Mouse (Mus musculus) limb, embryonic 12.5 days (tissue): Measurements from ENCODE around the gene Psap. TPM values are rescaled to one million over a fixed set of nuclear protein-coding genes. Genes with fewer than 3 reads are reported as not detected.

Experiments used
- ATAC-seq: fragments of 200-750 bp; cut with Nextera tagmentation; 2 replicates; pipeline ENCODE4 v1.8.0; 2017; ENCODE audit warnings: low read depth, moderate TSS enrichment; ENCODE audit not compliant: insufficient number of reproducible peaks, insufficient read depth, low FRiP score, low TSS enrichment
- H3K27ac ChIP-seq: fragments of 300-500 bp; sonication (generic); 2 replicates; pipeline ENCODE4 v1.5.1; 2016; ENCODE audit warnings: mild to moderate bottlenecking, moderate library complexity
- H3K27me3 ChIP-seq: fragments of 300-500 bp; sonication (generic); 2 replicates; pipeline ENCODE4 v1.6.1; 2016; ENCODE audit warnings: mild to moderate bottlenecking, moderate library complexity
- H3K36me3 ChIP-seq: fragments of 300-500 bp; sonication (generic); 2 replicates; pipeline ENCODE4 v1.6.1; 2016; ENCODE audit warnings: mild to moderate bottlenecking, moderate library complexity
- H3K4me1 ChIP-seq: fragments of 300-500 bp; sonication (generic); replicated peaks from 2 replicates; pipeline ENCODE4 v1.6.1; 2016
- H3K4me2 ChIP-seq: fragments of 300-500 bp; sonication (generic); 2 replicates; pipeline ENCODE4 v1.6.1; 2016; ENCODE audit warnings: mild to moderate bottlenecking, moderate library complexity
- H3K4me3 ChIP-seq: fragments of 300-500 bp; sonication (generic); replicated peaks from 2 replicates; pipeline ENCODE4 v1.5.1; 2016; ENCODE audit warnings: mild to moderate bottlenecking
- H3K9ac ChIP-seq: fragments of 300-500 bp; sonication (generic); replicated peaks from 2 replicates; pipeline ENCODE4 v1.6.1; 2016; ENCODE audit warnings: mild to moderate bottlenecking, moderate library complexity
- H3K9me3 ChIP-seq: fragments of 300-500 bp; sonication (generic); 2 replicates; pipeline ENCODE4 v1.6.1; 2016; ENCODE audit warnings: mild to moderate bottlenecking, moderate library complexity
- WGBS: fragments of 180-500 bp; shearing (Covaris S2); methylation state at CpG from one replicate; pipeline ENCODE4 v1.1.7; 2016; 5-methylcytosine and 5-hydroxymethylcytosine counted together
- polyA plus RNA-seq: library from polyadenylated mRNA; unstranded; fragments of >200 nt; fragmentation: Nextera tagmentation; extraction: Ambion mirVana; gene quantifications from 2 replicates; pipeline ENCODE4 v1.2.1, GENCODE M21; 2016

Gene Psap
- polyA plus RNA-seq, 1 experiment from 2014 or later = 65.4 TPM

DNA sequence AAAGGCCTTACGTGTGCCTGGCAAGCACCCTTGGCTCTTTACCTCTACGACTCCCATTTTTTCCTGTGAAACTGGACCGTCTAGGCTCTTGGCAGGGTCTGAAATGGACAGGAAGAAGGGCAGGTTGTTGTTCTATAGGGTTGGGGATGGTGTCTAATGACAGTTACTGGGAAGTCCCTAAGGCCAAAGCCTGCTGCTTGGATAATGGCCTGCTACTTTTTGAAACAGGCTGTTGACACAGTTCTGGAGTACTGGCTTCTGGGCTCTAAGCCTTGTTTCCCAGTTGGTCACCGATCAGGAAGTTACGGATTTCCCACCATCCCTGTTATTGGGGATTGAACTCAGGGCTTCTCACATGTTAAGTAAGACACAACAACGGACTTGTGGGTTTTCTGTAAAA, 2.9 kb downstream of the Psap start:
- 92% methylated on average over 6 of the region's 6 CpGs for WGBS
- Histone ChIP-seq H3K27me3 (no peaks in the 10 kb centered on the region), H3K4me3 (no peak overlapping the region), H3K4me2 (no peak overlapping the region), H3K36me3 (peaks cover 4% of the 10 kb centered on the region; the same call in 1 of the 2 replicates), H3K27ac (no peak overlapping the region), H3K4me1 (peaks cover 48% of the 10 kb centered on the region), H3K9ac (no peak overlapping the region), H3K9me3 (no peaks in the 10 kb centered on the region)
- no peak for ATAC-seq

DNA sequence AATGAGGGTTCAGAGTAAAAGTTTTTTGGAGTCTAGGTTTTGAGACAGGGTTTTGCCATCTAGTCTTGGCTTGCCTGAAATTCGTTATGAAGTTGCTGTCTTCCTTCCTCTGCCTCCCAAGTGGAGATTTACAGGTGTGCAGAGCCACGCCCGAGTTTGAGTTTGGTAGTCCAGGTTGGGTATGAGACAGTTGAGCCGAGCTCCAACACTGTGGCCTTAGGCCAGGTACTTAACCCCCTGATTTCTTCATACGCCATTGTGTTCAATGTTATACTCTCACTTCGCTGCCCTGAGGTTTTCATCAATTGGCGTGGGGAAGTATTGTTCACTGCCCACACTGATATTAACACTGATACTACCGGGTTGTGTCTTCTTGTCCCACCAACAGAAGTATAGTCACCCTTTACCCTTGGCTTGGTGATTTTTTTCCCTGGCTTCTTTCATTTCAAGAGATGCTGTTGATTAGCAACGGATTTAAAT, 4.2 kb downstream of the Psap start:
- Histone ChIP-seq H3K27me3 (no peaks in the 10 kb centered on the region), H3K27ac (no peak overlapping the region), H3K9ac (no peak overlapping the region), H3K4me1 (peaks cover 61% of the 10 kb centered on the region), H3K4me3 (no peak overlapping the region), H3K9me3 (no peaks in the 10 kb centered on the region), H3K36me3 (peaks cover 4% of the 10 kb centered on the region; the same call in 1 of the 2 replicates), H3K4me2 (no peak overlapping the region)
- 88% methylated on average over 9 of the region's 9 CpGs for WGBS
- ATAC-seq = no peak

DNA sequence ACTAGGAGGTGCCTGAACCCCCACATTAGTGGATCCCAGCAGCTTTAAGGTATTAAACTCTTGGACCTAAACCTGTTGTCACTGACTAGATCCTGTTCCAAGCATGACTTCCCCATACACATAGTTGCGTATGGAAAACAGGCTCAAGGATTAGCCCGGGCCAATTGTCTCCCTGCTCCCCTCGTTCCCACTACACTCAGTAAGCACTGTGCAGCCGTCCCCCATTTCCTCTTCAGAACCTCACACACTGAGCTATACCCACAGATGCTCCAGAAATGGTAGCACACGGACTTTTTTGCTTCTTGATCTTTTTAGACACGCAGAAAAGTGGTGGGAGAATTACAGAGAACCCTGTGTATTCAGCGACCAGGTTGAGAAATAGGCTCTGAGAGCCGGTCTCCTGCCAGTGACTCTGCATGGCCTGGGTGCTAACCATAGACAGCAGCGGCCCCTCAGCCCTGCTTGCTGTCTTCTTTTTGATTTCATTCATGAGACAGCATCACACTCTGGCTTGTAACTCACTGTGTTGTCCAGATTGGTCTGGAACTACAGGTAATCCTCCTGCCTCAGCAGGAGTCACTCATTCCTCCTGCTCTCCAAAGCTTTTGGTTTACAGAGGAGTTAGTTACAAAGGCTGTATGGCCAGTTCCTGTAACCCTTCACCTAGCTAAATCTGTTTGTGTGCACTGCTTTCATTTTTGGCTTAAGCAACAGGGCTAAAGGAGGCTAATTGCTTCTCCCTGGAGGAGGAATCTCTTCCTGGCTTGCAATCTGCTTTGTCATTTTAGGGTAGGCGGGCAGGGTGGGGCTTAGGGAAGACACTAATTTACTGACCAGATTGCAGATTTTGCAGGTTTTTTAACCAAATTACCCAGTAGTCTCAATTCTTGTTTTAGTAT, 4.9 kb downstream of the Psap start:
- Histone ChIP-seq H3K36me3 (peaks cover 4% of the 10 kb centered on the region; the same call in 1 of the 2 replicates), H3K4me1 (peaks cover 65% of the 10 kb centered on the region), H3K4me3 (no peak overlapping the region), H3K4me2 (no peak overlapping the region), H3K9ac (no peak overlapping the region), H3K27me3 (no peaks in the 10 kb centered on the region), H3K27ac (no peak overlapping the region), H3K9me3 (no peaks in the 10 kb centered on the region)
- no peak for ATAC-seq
- WGBS = 87% methylated on average over 10 of the region's 10 CpGs

GRCm38 (mm10) chr10:60284248-60284647, 6.8 kb downstream of the Psap start:
- Histone ChIP-seq H3K4me1 (peaks cover 60% of the 10 kb centered on the region), H3K27me3 (no peaks in the 10 kb centered on the region), H3K9me3 (no peaks in the 10 kb centered on the region), H3K36me3 (peaks cover 4% of the 10 kb centered on the region; the same call in 1 of the 2 replicates), H3K4me2 (0 out of 2 replicates have a peak overlapping the region, but pooled peaks have one; percentile 42), H3K27ac (peak overlapping the region; percentile 83), H3K4me3 (no peak overlapping the region), H3K9ac (peak overlapping the region; percentile 12; the same call in 1 of the 2 replicates)
- no peak for ATAC-seq
- 85% methylated on average over 6 of the region's 6 CpGs for WGBS

- Histone ChIP-seq H3K27ac (peak overlapping the region; percentile 83), H3K36me3 (peaks cover 4% of the 10 kb centered on the region; the same call in 1 of the 2 replicates), H3K4me2 (peak overlapping the region; percentile 42; the same call in 1 of the 2 replicates), H3K9ac (peak overlapping the region; percentile 12; the same call in 1 of the 2 replicates), H3K4me3 (no peak overlapping the region), H3K9me3 (no peaks in the 10 kb centered on the region), H3K4me1 (peaks cover 57% of the 10 kb centered on the region), H3K27me3 (no peaks in the 10 kb centered on the region)
- 50% methylated on average over 8 of the region's 8 CpGs for WGBS
- ATAC-seq = no peak
These were observed 7.3 kb downstream of the Psap start for GRCm38 (mm10) chr10:60284676-60285111.

DNA sequence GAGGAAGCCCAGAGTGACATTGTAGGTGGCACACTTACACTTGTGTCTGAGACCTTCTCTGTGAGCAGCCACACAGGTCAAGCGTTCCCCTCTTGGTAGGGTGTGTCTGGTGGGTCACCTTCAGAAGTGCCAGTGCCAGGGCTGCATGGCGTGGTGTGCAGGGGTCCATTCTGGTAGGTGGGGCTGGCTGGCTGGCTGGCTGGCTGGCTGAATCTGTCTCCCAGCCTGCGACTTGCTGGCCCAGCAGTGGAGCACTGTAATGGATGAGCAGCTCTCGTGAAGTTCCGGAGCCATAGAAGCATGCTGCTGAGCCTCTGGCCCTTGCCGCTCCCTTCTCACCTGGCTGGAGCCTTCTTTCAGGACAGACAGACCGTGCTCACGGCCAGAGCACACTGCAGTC, 7.8 kb downstream of the Psap start:
- Histone ChIP-seq H3K9ac (0 out of 2 replicates have a peak overlapping the region, but pooled peaks have one; percentile 27), H3K27me3 (no peaks in the 10 kb centered on the region), H3K36me3 (peaks cover 4% of the 10 kb centered on the region; the same call in 1 of the 2 replicates), H3K4me1 (peaks cover 57% of the 10 kb centered on the region), H3K4me2 (peak overlapping the region; percentile 42; the same call in 1 of the 2 replicates), H3K27ac (peak overlapping the region; percentile 83), H3K9me3 (no peaks in the 10 kb centered on the region), H3K4me3 (no peak overlapping the region)
- 0 out of 2 replicates have a peak, but pooled peaks have one; percentile 8 for ATAC-seq
- WGBS = 78% methylated on average over 8 of the region's 8 CpGs

- Histone ChIP-seq H3K36me3 (peaks cover 4% of the 10 kb centered on the region; the same call in 1 of the 2 replicates), H3K9ac (0 out of 2 replicates have a peak overlapping the region, but pooled peaks have one; percentile 27), H3K27me3 (no peaks in the 10 kb centered on the region), H3K9me3 (no peaks in the 10 kb centered on the region), H3K4me2 (peak overlapping the region; percentile 42), H3K4me3 (no peak overlapping the region), H3K4me1 (peaks cover 60% of the 10 kb centered on the region), H3K27ac (peak overlapping the region; percentile 83)
- WGBS = 57% methylated on average over 14 of the region's 14 CpGs
- peak; percentile 58 for ATAC-seq
These were observed 8.4 kb downstream of the Psap start for GRCm38 (mm10) chr10:60285676-60286372.

DNA sequence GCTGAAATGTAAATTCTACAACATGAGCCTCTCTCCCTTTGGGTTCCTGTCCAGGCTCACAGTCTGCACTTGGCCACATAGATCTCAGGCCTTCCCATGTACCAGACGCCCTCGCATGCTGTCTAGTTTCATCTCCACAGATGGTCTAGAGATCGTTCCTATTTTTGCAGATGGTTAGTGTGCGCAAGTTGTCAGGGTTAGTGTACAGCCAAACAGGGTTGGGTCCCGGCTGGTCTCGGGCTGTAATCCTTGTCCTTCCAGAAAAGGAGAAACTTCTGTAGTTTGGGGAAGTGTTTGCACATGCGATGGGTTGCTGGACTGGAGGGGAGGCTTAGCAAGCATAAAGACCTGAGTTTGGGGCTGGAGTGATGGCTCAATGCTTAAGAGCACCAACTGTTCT, 9.1 kb downstream of the Psap start:
- Histone ChIP-seq H3K4me3 (no peak overlapping the region), H3K36me3 (peaks cover 8% of the 10 kb centered on the region; the same call in 1 of the 2 replicates), H3K9me3 (no peaks in the 10 kb centered on the region), H3K9ac (no peak overlapping the region), H3K4me1 (peaks cover 61% of the 10 kb centered on the region), H3K27ac (peak overlapping the region; percentile 83; the same call in 1 of the 2 replicates), H3K27me3 (no peaks in the 10 kb centered on the region), H3K4me2 (no peak overlapping the region)
- 91% methylated on average over 7 of the region's 7 CpGs for WGBS
- no peak for ATAC-seq

GRCm38 (mm10) chr10:60287161-60287560, 9.7 kb downstream of the Psap start:
- no peak for ATAC-seq
- Histone ChIP-seq H3K9me3 (no peaks in the 10 kb centered on the region), H3K27ac (no peak overlapping the region), H3K9ac (no peak overlapping the region), H3K4me2 (no peak overlapping the region), H3K4me1 (peaks cover 58% of the 10 kb centered on the region), H3K36me3 (peaks cover 14% of the 10 kb centered on the region), H3K27me3 (no peaks in the 10 kb centered on the region), H3K4me3 (no peak overlapping the region)
- 87% methylated on average over 4 of the region's 4 CpGs for WGBS

DNA sequence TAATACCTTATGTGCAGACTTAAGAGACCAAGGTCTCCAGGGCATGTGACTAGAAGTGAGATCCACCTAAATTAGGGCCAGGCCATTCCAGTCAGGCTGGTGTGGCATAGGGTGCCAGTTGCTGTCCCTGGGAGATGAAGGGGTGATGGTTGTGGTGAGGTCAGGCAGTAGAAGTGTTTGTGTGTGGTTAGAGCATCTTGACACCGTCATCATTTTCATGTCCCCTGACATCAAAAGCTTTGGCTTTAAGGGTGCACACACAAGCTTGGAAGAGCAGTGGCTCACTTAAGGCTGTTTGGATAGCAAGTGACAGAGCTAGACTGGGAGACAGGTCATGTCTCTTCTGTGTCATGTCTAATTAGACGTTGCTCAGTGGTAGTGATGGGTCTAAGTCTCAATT, 10.3 kb downstream of the Psap start:
- Histone ChIP-seq H3K27ac (no peak overlapping the region), H3K4me2 (no peak overlapping the region), H3K9ac (no peak overlapping the region)

DNA sequence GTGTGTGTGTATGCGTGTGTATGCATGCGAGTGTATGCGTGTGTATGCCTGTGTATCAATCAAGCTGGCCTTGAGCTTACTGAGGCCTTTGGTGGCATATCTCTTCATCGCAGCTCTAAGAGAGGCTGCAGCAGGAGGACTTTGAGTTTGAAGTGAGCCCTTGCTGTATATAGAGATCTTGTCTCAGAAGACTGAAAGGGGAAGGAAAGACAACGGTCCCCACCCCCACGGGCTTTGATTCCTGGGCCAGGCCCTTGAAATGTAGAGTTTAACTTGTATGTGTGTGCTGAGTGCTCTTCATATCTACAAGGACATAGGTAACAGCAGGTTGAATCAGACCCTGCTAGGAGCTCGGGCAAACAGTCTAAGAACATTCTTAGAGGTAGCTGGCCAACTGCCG, 11.8 kb downstream of the Psap start:
- ATAC-seq = no peak
- Histone ChIP-seq H3K9me3 (no peaks in the 10 kb centered on the region), H3K9ac (no peak overlapping the region), H3K4me3 (no peak overlapping the region), H3K4me1 (peaks cover 48% of the 10 kb centered on the region), H3K4me2 (no peak overlapping the region), H3K27ac (no peak overlapping the region), H3K36me3 (peaks cover 29% of the 10 kb centered on the region), H3K27me3 (no peaks in the 10 kb centered on the region)
- 91% methylated on average over 8 of the region's 8 CpGs for WGBS

More for the DNA sequence above, 10.3 kb downstream of the Psap start:
- peaks cover 56% of the 10 kb centered on the region for H3K4me1 ChIP-seq
- H3K27me3 ChIP-seq = no peaks in the 10 kb centered on the region
- H3K36me3 ChIP-seq = peaks cover 14% of the 10 kb centered on the region
- ATAC-seq = no peak
- WGBS = 83% methylated on average over 2 of the region's 2 CpGs
- H3K9me3 ChIP-seq = no peaks in the 10 kb centered on the region
- H3K4me3 ChIP-seq = no peak overlapping the region
